Mouse (Mus musculus): Measurements from ENCODE around the gene Irx6.

DNA sequence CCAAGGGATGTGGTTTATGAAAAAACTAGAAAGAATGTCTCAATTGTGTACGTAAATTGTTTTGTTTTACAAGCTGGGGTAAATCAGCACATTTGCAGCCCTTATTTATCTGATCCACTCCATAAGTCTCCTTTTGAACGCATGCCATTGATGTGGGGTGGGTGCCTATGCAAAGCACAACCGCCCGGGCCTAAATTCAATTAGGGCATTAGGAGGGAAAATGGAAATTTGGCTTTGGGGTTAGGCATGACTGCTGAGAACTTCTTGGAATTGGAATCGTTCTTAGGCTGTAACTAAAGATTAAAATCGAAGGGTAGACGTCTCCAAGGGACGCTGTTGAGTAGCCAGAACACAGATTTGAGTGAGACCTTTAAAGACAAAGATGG lies 47.8 kb downstream of the Irx6 start:
- TF ChIP-seq CTCF (IDR thresholded peaks at IDR 0.05; ENCODE audit: low read depth) (no peak), EP300 (IDR thresholded peaks at IDR 0.05; ENCODE audit: low read depth) (no peak)

Measured in liver, postnatal 0 days (tissue).